25 mouse cellular contexts compared by ENCODE assay signal in genomic region chr13:97656618-97657017, GRCm38 (mm10).
A peak's percentile ranks its signal among the peaks of the same experiment; 100 is the strongest.
DNase-seq lines count a peak whose midpoint lies in the region; ATAC-seq and TF ChIP-seq lines count a peak whose summit lies in the region.
"Had no signal": no experiment of that assay in that cellular context is flagged by ENCODE, and none has a peak within 500 bp of the region (broad histone marks: within the 10 kb centered on the region; RNA-seq: fewer than 3 reads in every experiment).

No protein-coding gene starts in this region.

- ATAC-seq in cerebellum, adult (ENCODE audit: insufficient number of reproducible peaks, low FRiP score, low TSS enrichment) = 0 out of 2 replicates have a peak, but pooled peaks have one; percentile 15
- ATAC-seq: activated CD4-positive, CD25-positive, alpha-beta regulatory T cell, adult 4 months; CD4-positive, CD25-positive, alpha-beta regulatory T cell, adult 4 months; forebrain, embryonic 14.5 days; forebrain, embryonic 16.5 days; Patski had no signal

- peak overlapping the region; percentile 72 for H3K27ac ChIP-seq in layer of hippocampus, adult 2 months
- H3K27ac ChIP-seq: embryonic facial prominence, embryonic 13.5 days; embryonic facial prominence, embryonic 15.5 days; forebrain, embryonic 10.5 days; forebrain, embryonic 12.5 days had no signal

- TF ChIP-seq CTCF in layer of hippocampus, adult 2 months (conservative IDR thresholded peaks at IDR 0.05) = no peak

- no peak overlapping the region for H3K4me3 ChIP-seq in layer of hippocampus, adult 2 months
- H3K4me3 ChIP-seq: embryonic facial prominence, embryonic 13.5 days; embryonic facial prominence, embryonic 15.5 days; erythroblast, embryonic 14.5 days; forebrain, embryonic 10.5 days; forebrain, embryonic 12.5 days had no signal

- DNase-seq in cerebellum, postnatal 10 days = no peak
- no peak for DNase-seq in layer of hippocampus, adult 2 months (ENCODE audit: low spot score in 2 of 2)
- DNase-seq in layer of hippocampus, postnatal 10 days (ENCODE audit: low spot score in 2 of 2) = no peak
- DNase-seq in brain, adult 2 months (ENCODE audit: low read depth, low spot score) = peak; percentile 58
- DNase-seq: adrenal gland, adult 8-10 months; adrenal gland, postnatal 14 days; adrenal gland, postnatal 36 days; B cell, adult 2 months; cerebellum, adult 11-12 months; cerebellum, adult 2 months; cerebellum, adult 9-10 months; cerebellum, postnatal 14 days; cerebellum, postnatal 36 days; embryo, embryonic 11 days had no signal
